Mouse (Mus musculus): ENCODE measurements around the gene Tph1. TPM values are rescaled to one million over a fixed set of nuclear protein-coding genes. Genes with fewer than 3 reads are reported as not detected.

Tph1 gene
- total RNA-seq, 4 experiments from 2014 or later = not detected

GRCm38 (mm10) chr7:46648431-46649140 lies 23.8 kb downstream of the Tph1 start:
- no peak for DNase-seq (ENCODE audit: low spot score)

GRCm38 (mm10) chr7:46643172-46643571 lies 29.2 kb downstream of the Tph1 start:
- no peak for DNase-seq (ENCODE audit: low spot score)

GRCm38 (mm10) chr7:46640062-46640461 lies 32.3 kb downstream of the Tph1 start:
- no peak for DNase-seq (ENCODE audit: low spot score)

- peak; percentile 90 for DNase-seq (ENCODE audit: low spot score)
Observed at GRCm38 (mm10) chr7:46639692-46640031, 32.7 kb downstream of the Tph1 start, which contains the start of gene Sergef. Sergef (minus strand) TSS chr7:46639807.

- DNase-seq (ENCODE audit: low spot score) = no peak
Observed at GRCm38 (mm10) chr7:46638889-46639691, 33.2 kb downstream of the Tph1 start.

GRCm38 (mm10) chr7:46628375-46628975 lies 43.9 kb downstream of the Tph1 start:
- no peak for DNase-seq (ENCODE audit: low spot score)

- no peak for DNase-seq (ENCODE audit: low spot score)
Observed at GRCm38 (mm10) chr7:46623979-46624378, 48.4 kb downstream of the Tph1 start.

GRCm38 (mm10) chr7:46618416-46619110 lies 53.8 kb downstream of the Tph1 start:
- no peak for DNase-seq (ENCODE audit: low spot score)

- no peak for DNase-seq (ENCODE audit: low spot score)
Observed at GRCm38 (mm10) chr7:46616429-46617005, 55.8 kb downstream of the Tph1 start.

GRCm38 (mm10) chr7:46615256-46615977 lies 56.9 kb downstream of the Tph1 start:
- peak; percentile 61 for DNase-seq (ENCODE audit: low spot score)

- no peak for DNase-seq (ENCODE audit: low spot score)
Observed at GRCm38 (mm10) chr7:46614263-46614662, 58.1 kb downstream of the Tph1 start.

GRCm38 (mm10) chr7:46613091-46613490 lies 59.2 kb downstream of the Tph1 start:
- no peak for DNase-seq (ENCODE audit: low spot score)

GRCm38 (mm10) chr7:46612421-46612937 lies 59.9 kb downstream of the Tph1 start:
- no peak for DNase-seq (ENCODE audit: low spot score)

GRCm38 (mm10) chr7:46611970-46612369 lies 60.4 kb downstream of the Tph1 start:
- DNase-seq (ENCODE audit: low spot score) = peak; percentile 33

- no peak for DNase-seq (ENCODE audit: low spot score)
Observed at GRCm38 (mm10) chr7:46609317-46609716, 63.0 kb downstream of the Tph1 start.

- DNase-seq (ENCODE audit: low spot score) = peak; percentile 66
Observed at GRCm38 (mm10) chr7:46607428-46608055, 64.8 kb downstream of the Tph1 start.

GRCm38 (mm10) chr7:46607031-46607426 lies 65.3 kb downstream of the Tph1 start:
- DNase-seq (ENCODE audit: low spot score) = no peak

- no peak for DNase-seq (ENCODE audit: low spot score)
Observed at GRCm38 (mm10) chr7:46606391-46607030, 65.8 kb downstream of the Tph1 start.

- peak; percentile 35 for DNase-seq (ENCODE audit: low spot score)
Observed at GRCm38 (mm10) chr7:46603051-46603450, 69.3 kb downstream of the Tph1 start.

GRCm38 (mm10) chr7:46602079-46602478 lies 70.3 kb downstream of the Tph1 start:
- DNase-seq (ENCODE audit: low spot score) = no peak

All from heart, adult 8-10 months (tissue).